Mouse (Mus musculus): ENCODE data around the gene Tescl.
A peak's percentile ranks its signal among the peaks of the same experiment; 100 is the strongest.

Tescl gene

DNA sequence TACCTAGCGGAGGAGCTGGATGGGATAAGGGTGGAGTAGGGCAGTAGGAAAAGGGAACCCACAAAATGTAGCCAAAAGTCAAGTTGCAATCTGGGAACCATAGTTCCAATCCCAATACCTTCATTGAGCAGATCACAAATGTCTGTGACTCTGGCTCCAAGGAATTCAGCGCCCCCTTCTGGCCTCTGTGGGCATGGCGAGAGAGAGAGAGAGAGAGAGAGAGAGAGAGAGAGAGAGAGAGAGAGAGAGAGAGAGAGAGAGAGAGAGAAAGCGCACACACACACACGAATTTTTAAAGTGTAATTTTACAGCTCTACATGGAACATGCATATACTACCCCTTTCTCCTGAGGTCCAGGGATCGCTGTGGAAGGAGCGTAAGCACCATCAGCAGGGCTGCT is 29.5 kb upstream of the Tescl start:
- no peak for DNase-seq (ENCODE audit: low spot score)

GRCm38 (mm10) chr7:24361001-24361400 is 27.3 kb upstream of the Tescl start:
- no peak for DNase-seq (ENCODE audit: low spot score)

- no peak for DNase-seq (ENCODE audit: low spot score)
Measured at GRCm38 (mm10) chr7:24359269-24359668, 25.5 kb upstream of the Tescl start.

GRCm38 (mm10) chr7:24357899-24358298 is 24.2 kb upstream of the Tescl start:
- no peak for DNase-seq (ENCODE audit: low spot score)

DNA sequence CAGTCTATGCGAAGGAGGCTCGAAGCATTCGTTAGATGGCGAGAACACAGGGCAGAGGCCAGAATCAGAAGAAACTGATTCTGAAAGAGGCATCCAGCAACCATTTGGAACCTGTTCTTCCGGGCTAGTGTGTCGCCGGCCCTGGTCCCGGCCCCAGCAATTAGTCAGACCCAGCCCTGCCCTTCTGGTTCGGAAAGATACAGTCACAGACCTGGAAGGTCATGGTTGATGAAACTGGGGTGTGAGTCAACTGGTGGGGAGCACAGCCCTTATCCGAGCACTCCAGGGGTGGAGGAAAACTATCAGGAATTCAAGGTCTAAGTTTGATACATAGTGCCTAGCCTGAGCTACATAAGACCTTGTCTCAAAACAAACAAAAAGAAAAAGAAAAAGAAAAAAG is 22.3 kb upstream of the Tescl start:
- DNase-seq (ENCODE audit: low spot score) = no peak

GRCm38 (mm10) chr7:24355646-24356045 is 21.9 kb upstream of the Tescl start:
- no peak for DNase-seq (ENCODE audit: low spot score)

GRCm38 (mm10) chr7:24348896-24349295 is 15.2 kb upstream of the Tescl start, which contains the start of gene Lypd5:
Gene Lypd5 (plus strand): TSS chr7:24349196.
- no peak for DNase-seq (ENCODE audit: low spot score)

GRCm38 (mm10) chr7:24346444-24346843 is 12.7 kb upstream of the Tescl start:
- DNase-seq (ENCODE audit: low spot score) = no peak

- no peak for DNase-seq (ENCODE audit: low spot score)
Measured at GRCm38 (mm10) chr7:24343701-24344272, 10.1 kb upstream of the Tescl start.

GRCm38 (mm10) chr7:24338241-24338640 is 4.5 kb upstream of the Tescl start:
- DNase-seq (ENCODE audit: low spot score) = no peak

- DNase-seq (ENCODE audit: low spot score) = peak; percentile 57
Measured at GRCm38 (mm10) chr7:24335699-24336309, 2.1 kb upstream of the Tescl start.

DNA sequence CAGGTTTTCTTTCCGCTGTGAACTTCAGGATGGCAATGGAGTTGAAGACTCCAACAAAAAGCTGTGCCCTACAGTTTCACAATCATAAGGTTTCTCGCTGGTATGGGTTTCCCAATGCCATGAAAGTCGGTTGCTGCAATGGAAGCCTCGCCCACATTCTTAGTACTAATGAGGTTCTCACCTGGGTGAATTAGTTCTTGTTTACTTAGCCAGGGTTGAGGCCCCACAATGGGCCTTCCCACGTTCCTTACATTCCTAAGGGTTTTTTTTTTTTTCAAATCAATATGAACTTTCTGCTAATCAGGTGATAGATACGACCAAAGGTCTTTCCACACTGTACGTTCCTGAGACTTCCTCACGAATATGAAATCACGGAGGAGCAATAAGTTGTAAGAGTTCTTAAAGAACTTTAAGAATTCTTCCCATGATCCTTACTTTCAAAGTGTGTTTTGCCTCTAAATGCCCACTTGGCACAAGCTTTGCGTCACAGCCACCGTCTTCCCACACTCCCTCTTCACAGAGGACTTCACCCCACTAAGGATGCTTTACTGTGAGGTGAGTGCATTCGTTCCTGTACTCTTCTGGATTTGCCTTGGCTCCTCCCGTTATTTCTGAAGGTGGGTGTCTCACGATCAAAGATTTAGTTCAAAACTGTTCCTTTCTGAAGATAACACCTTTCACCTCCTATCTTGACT is 6.3 kb downstream of the Tescl start:
- no peak for DNase-seq (ENCODE audit: low spot score)

- DNase-seq (ENCODE audit: low spot score) = no peak
Measured at GRCm38 (mm10) chr7:24326273-24327135, 7.2 kb downstream of the Tescl start.

GRCm38 (mm10) chr7:24325675-24326128 is 8.0 kb downstream of the Tescl start:
- no peak for DNase-seq (ENCODE audit: low spot score)

GRCm38 (mm10) chr7:24325197-24325596 is 8.5 kb downstream of the Tescl start:
- no peak for DNase-seq (ENCODE audit: low spot score)

- no peak for DNase-seq (ENCODE audit: low spot score)
Measured at GRCm38 (mm10) chr7:24322593-24322992, 11.1 kb downstream of the Tescl start.

DNA sequence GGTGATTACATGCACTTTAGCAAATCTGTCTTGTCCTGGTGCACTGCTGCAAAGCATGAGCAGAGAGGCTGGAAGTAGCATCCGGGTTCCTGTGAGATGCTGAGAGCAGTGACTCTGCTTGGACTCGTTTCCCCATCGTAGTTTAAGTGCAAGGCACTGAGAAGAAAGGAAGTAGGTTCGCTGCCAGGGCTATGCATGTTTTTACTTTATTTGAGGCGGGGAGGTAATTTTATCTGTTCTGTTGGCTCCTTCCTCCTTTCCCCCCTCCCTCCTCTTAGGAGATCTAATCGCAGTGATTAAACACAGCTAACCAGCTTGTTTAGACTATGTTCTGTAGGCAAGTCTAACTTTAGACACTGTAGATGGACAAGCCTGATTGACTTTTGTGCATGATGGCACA is 14.8 kb downstream of the Tescl start:
- no peak for DNase-seq (ENCODE audit: low spot score)

- DNase-seq (ENCODE audit: low spot score) = peak; percentile 95
Measured at GRCm38 (mm10) chr7:24316567-24317092, 17.1 kb downstream of the Tescl start, which contains the start of gene Zfp94. Gene Zfp94 (minus strand): TSS chr7:24316666.

DNA sequence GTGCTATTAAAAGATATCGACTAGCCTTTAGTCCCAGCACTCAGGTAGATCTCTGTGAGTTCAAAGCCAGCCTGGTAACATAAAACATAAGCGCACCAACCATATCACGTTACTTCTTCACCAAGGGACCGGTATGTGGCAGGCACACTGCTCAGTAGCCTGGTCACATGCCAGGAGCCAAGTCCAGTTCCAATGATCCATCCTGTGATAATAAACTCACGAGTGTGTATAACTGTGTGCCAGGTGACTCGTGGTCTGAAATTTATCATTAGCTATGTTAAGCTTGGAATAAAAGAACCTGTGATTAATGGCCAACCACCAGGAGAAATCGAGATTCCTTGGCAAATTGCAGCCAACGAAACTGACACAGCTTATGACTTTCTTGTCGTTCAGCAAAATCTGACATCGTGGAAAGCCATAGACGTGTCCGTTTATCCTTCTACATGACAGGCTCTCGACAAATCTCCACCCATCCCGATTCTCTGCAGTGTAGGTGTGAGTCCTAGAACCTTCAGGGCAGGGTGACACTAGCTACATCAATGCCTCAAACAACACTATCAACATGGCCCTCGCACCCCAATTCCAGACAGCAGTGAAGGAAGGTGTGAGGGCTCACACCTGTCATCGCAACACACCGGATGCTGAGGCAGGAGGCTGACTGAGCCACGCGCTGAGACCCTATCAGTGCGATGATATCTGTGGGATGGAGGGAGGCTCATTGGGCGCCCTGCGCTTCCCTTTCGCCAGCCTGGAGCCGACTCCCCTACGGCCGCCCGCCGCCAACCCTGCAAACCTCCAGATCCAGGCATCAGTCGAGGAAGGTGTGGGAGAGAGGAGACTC is 17.8 kb downstream of the Tescl start:
- DNase-seq (ENCODE audit: low spot score) = no peak

- no peak for DNase-seq (ENCODE audit: low spot score)
Measured at GRCm38 (mm10) chr7:24300771-24301282, 32.9 kb downstream of the Tescl start, which contains the start of gene Zfp61. Gene Zfp61 (minus strand): TSS chr7:24301232.

Data from left cerebral cortex, adult 11 months (tissue).